Mouse (Mus musculus) spleen, adult 2 months (tissue): ENCODE results near the gene Blnk. TPM values are rescaled to one million over a fixed set of nuclear protein-coding genes. Genes with fewer than 3 reads are reported as not detected.

Source experiments
- DNase-seq, 2 experiments: peaks; one replicate each; pipeline versions ENCODE4 v3.0.0 to v3.0.0-alpha.2; 2012 to 2021; ENCODE audit warnings: low spot score in 2 of 2, low read depth in 1 of 2
- H3K27ac ChIP-seq: fragments of 200-500 bp; 2 replicates; pipeline ENCODE4 v1.5.1; 2012; ENCODE audit warnings: low read length, inconsistent platforms; ENCODE audit not compliant: insufficient read depth
- H3K27me3 ChIP-seq: fragments of 200-500 bp; 2 replicates; pipeline ENCODE4 v1.6.1; 2012; ENCODE audit warnings: mild to moderate bottlenecking, moderate library complexity, low read length, inconsistent platforms; ENCODE audit not compliant: control insufficient read depth, insufficient read depth
- H3K36me3 ChIP-seq: fragments of 200-500 bp; 2 replicates; pipeline ENCODE4 v1.6.1; 2012; ENCODE audit warnings: mild to moderate bottlenecking, low read length, inconsistent platforms; ENCODE audit not compliant: control insufficient read depth, insufficient read depth
- H3K4me1 ChIP-seq: fragments of 200-500 bp; 2 replicates; pipeline ENCODE4 v1.6.1; 2011; ENCODE audit warnings: inconsistent platforms; ENCODE audit not compliant: control insufficient read depth, insufficient read depth, insufficient read length
- H3K4me3 ChIP-seq: fragments of 200-500 bp; 2 replicates; pipeline ENCODE4 v1.5.1; 2011; ENCODE audit warnings: mild to moderate bottlenecking, inconsistent platforms; ENCODE audit not compliant: insufficient read depth, insufficient read length; ENCODE audit errors: extremely low read depth
- CTCF ChIP-seq: fragments of 200-500 bp; IDR thresholded peaks from 2 replicates; pipeline ENCODE4 v1.5.1; 2011; ENCODE audit warnings: mild to moderate bottlenecking, inconsistent platforms; ENCODE audit not compliant: insufficient read depth, insufficient read length, insufficient replicate concordance; ENCODE audit errors: extremely low read depth
- POLR2A ChIP-seq: fragments of 200-500 bp; IDR thresholded peaks from 2 replicates; pipeline ENCODE4 v1.6.1; 2011; ENCODE audit warnings: low read depth, low read length, inconsistent platforms
- WGBS: fragments of 180-500 bp; shearing (Covaris S2); methylation state at CpG from one replicate; pipeline ENCODE4 v1.1.7; 2018; 5-methylcytosine and 5-hydroxymethylcytosine counted together
- polyA plus RNA-seq: library from polyadenylated mRNA; depleted of rRNA; stranded (reverse); fragments of >200 nt; gene quantifications from 2 replicates; pipeline ENCODE4 v1.2.3, GENCODE M21; 2012

Gene Blnk
- polyA plus RNA-seq, 1 experiment = 54.3 TPM

GRCm38 (mm10) chr19:40946937-40947577 is 47.3 kb downstream of the Blnk start:
- TF ChIP-seq POLR2A = no peak
- no peak for TF ChIP-seq CTCF
- no peak overlapping the region for H3K27ac ChIP-seq
- WGBS = 80% methylated on average over 4 of the region's 4 CpGs

GRCm38 (mm10) chr19:40943552-40943951 is 50.8 kb downstream of the Blnk start:
- Histone ChIP-seq H3K4me3 (no peak overlapping the region), H3K27me3 (no peaks in the 10 kb centered on the region), H3K27ac (no peak overlapping the region), H3K36me3 (peaks cover 37% of the 10 kb centered on the region), H3K4me1 (no peaks in the 10 kb centered on the region)
- TF ChIP-seq POLR2A (no peak), CTCF (no peak)
- WGBS = 87% methylated on average over 7 of the region's 7 CpGs
- no peak for DNase-seq

More at GRCm38 (mm10) chr19:40946937-40947577, 47.3 kb downstream of the Blnk start:
- DNase-seq = no peak
- H3K4me1 ChIP-seq = no peaks in the 10 kb centered on the region
- no peaks in the 10 kb centered on the region for H3K27me3 ChIP-seq
- H3K4me3 ChIP-seq = no peak overlapping the region
- peaks cover 25% of the 10 kb centered on the region for H3K36me3 ChIP-seq

GRCm38 (mm10) chr19:40936038-40936437 is 58.3 kb downstream of the Blnk start:
- TF ChIP-seq CTCF (no peak), POLR2A (no peak)
- H3K27ac ChIP-seq = no peak overlapping the region
- H3K4me1 ChIP-seq = no peaks in the 10 kb centered on the region
- H3K27me3 ChIP-seq = no peaks in the 10 kb centered on the region
- peaks cover 39% of the 10 kb centered on the region for H3K36me3 ChIP-seq
- WGBS = 53% methylated on average over 5 of the region's 5 CpGs
- H3K4me3 ChIP-seq = no peak overlapping the region
- no peak for DNase-seq

GRCm38 (mm10) chr19:40935376-40935775 is 59.0 kb downstream of the Blnk start:
- no peak overlapping the region for H3K4me3 ChIP-seq
- TF ChIP-seq CTCF (no peak), POLR2A (no peak)

GRCm38 (mm10) chr19:40931581-40932369 is 62.6 kb downstream of the Blnk start:
- TF ChIP-seq CTCF (no peak), POLR2A (no peak)
- no peak for DNase-seq
- no peaks in the 10 kb centered on the region for H3K4me1 ChIP-seq
- H3K36me3 ChIP-seq = peaks cover 21% of the 10 kb centered on the region
- H3K27me3 ChIP-seq = no peaks in the 10 kb centered on the region
- no peak overlapping the region for H3K27ac ChIP-seq
- no peak overlapping the region; the same call in 1 of the 2 replicates for H3K4me3 ChIP-seq
- 62% methylated on average over 9 of the region's 9 CpGs for WGBS

More at GRCm38 (mm10) chr19:40935376-40935775, 59.0 kb downstream of the Blnk start:
- WGBS = 81% methylated on average over 8 of the region's 8 CpGs
- DNase-seq = no peak
- no peaks in the 10 kb centered on the region for H3K4me1 ChIP-seq
- H3K27me3 ChIP-seq = no peaks in the 10 kb centered on the region
- peaks cover 36% of the 10 kb centered on the region for H3K36me3 ChIP-seq
- no peak overlapping the region for H3K27ac ChIP-seq

- no peak for DNase-seq
- peak overlapping the region; percentile 78 for H3K4me3 ChIP-seq
- no peaks in the 10 kb centered on the region for H3K4me1 ChIP-seq
- 6% methylated on average over 6 of the region's 6 CpGs for WGBS
- H3K27me3 ChIP-seq = no peaks in the 10 kb centered on the region
- H3K36me3 ChIP-seq = peaks cover 3% of the 10 kb centered on the region
- H3K27ac ChIP-seq = peak overlapping the region; percentile 96
- TF ChIP-seq CTCF (no peak), POLR2A (no peak)
These were observed 99.0 kb downstream of the Blnk start for GRCm38 (mm10) chr19:40895393-40895703.
